Mouse (Mus musculus) embryonic facial prominence, embryonic 11.5 days (tissue): ENCODE results near the gene Tmem262. TPM values are rescaled to one million over a fixed set of nuclear protein-coding genes. Genes with fewer than 3 reads are reported as not detected.
"Not testable (repeated sequence)": the region's sequence is repeated elsewhere in the genome, so short reads cannot be mapped to it uniquely, and the experiment has no call there.

Source experiments
- ATAC-seq: fragments of 200-750 bp; cut with Nextera tagmentation; replicated peaks from 2 replicates; pipeline ENCODE4 v1.8.0; 2017; ENCODE audit warnings: low read depth; ENCODE audit not compliant: insufficient number of reproducible peaks, low FRiP score, low TSS enrichment
- DNase-seq: peaks from one replicate; pipeline ENCODE4 v3.0.0-alpha.2; 2015; ENCODE audit warnings: low spot score
- H3K27ac ChIP-seq: fragments of 300-500 bp; sonication (generic); replicated peaks from 2 replicates; pipeline ENCODE4 v1.5.1; 2014; ENCODE audit warnings: mild to moderate bottlenecking, low read depth, low read length, control low read depth
- H3K27me3 ChIP-seq: fragments of 300-500 bp; sonication (generic); 2 replicates; pipeline ENCODE4 v1.6.1; 2014; ENCODE audit warnings: mild to moderate bottlenecking, low read length, moderate library complexity, mixed read lengths; ENCODE audit not compliant: control insufficient read depth, insufficient read depth
- H3K36me3 ChIP-seq: fragments of 300-500 bp; sonication (generic); replicated peaks from 2 replicates; pipeline ENCODE4 v1.6.1; 2014; ENCODE audit warnings: low read depth, mild to moderate bottlenecking, low read length, moderate library complexity, mixed read lengths; ENCODE audit not compliant: control insufficient read depth, insufficient read depth
- H3K4me1 ChIP-seq: fragments of 300-500 bp; sonication (generic); 2 replicates; pipeline ENCODE4 v1.6.1; 2014; ENCODE audit warnings: low read length, mixed read lengths; ENCODE audit not compliant: control insufficient read depth, insufficient read depth
- H3K4me2 ChIP-seq: fragments of 300-500 bp; sonication (generic); 2 replicates; pipeline ENCODE4 v1.6.1; 2014; ENCODE audit warnings: low read depth, mild to moderate bottlenecking, control low read depth, low read length, moderate library complexity
- H3K4me3 ChIP-seq: fragments of 300-500 bp; sonication (generic); 2 replicates; pipeline ENCODE4 v1.5.1; 2014; ENCODE audit warnings: low read depth, low read length, control low read depth
- H3K9ac ChIP-seq: fragments of 300-500 bp; sonication (generic); replicated peaks from 2 replicates; pipeline ENCODE4 v1.6.1; 2014; ENCODE audit warnings: mild to moderate bottlenecking, control low read depth, low read length
- H3K9me3 ChIP-seq: fragments of 300-500 bp; sonication (generic); replicated peaks from 2 replicates; pipeline ENCODE4 v1.6.1; 2016; ENCODE audit warnings: mild to moderate bottlenecking, low read length, inconsistent platforms, mixed read lengths; ENCODE audit not compliant: control insufficient read depth
- WGBS: fragments of 180-500 bp; shearing (Covaris S2); extraction: QIAGEN DNeasy Blood & Tissue Kit; methylation state at CpG from one replicate; pipeline ENCODE4 v1.1.7; 2014; 5-methylcytosine and 5-hydroxymethylcytosine counted together
- polyA plus RNA-seq: library from polyadenylated mRNA; unstranded; fragments of >200 nt; fragmentation: Nextera tagmentation; extraction: Ambion mirVana; gene quantifications from 2 replicates; pipeline ENCODE4 v1.2.1, GENCODE M21; 2014

The Tmem262 gene
- not detected in 2 replicates for polyA plus RNA-seq

DNA sequence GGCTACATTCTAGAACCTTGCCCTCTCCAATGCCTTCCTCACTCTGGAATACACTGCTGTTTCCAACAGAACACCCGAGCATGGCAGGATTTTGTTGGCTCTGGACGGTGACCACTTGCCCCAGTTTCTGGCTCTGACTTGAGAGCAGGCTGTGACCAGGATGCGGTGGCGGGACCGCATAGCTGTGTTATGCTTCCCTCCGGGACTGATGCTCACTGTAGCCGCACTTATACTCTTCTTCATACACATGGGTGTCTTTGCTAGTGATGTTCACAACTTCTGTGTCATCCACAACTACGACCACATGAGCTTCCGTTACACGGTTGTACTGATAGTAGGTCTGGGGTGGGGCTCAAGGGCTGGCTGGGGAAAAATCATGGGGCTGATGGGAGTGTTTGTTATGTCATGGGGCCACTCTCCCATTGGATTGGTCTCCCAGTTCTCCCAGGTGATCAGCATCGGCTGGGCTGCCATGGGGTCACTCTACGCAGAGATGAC is at the start of gene Tmem262:
TSS of gene Tmem262 (plus strand) at position 51 of the 498 bp plus-strand sequence.
- no peak within 1 kb of the TSS; the same call in 1 of the 2 replicates for H3K9ac ChIP-seq
- H3K27me3 ChIP-seq: no peaks in the 10 kb centered on the region
- DNase-seq (no peak), ATAC-seq (no peak)
- H3K4me1 ChIP-seq: no peaks in the 10 kb centered on the region
- H3K36me3 ChIP-seq: peaks cover 3% of the 10 kb centered on the region; the same call in 1 of the 2 replicates
- H3K4me2 ChIP-seq: no peak within 1 kb of the TSS; the same call in 1 of the 2 replicates
- H3K9me3 ChIP-seq: no peaks in the 10 kb centered on the region
- H3K4me3 ChIP-seq: no peak within 1 kb of the TSS
- no peak within 1 kb of the TSS for H3K27ac ChIP-seq
- 92% methylated on average over 12 of the region's 12 CpGs for WGBS

DNA sequence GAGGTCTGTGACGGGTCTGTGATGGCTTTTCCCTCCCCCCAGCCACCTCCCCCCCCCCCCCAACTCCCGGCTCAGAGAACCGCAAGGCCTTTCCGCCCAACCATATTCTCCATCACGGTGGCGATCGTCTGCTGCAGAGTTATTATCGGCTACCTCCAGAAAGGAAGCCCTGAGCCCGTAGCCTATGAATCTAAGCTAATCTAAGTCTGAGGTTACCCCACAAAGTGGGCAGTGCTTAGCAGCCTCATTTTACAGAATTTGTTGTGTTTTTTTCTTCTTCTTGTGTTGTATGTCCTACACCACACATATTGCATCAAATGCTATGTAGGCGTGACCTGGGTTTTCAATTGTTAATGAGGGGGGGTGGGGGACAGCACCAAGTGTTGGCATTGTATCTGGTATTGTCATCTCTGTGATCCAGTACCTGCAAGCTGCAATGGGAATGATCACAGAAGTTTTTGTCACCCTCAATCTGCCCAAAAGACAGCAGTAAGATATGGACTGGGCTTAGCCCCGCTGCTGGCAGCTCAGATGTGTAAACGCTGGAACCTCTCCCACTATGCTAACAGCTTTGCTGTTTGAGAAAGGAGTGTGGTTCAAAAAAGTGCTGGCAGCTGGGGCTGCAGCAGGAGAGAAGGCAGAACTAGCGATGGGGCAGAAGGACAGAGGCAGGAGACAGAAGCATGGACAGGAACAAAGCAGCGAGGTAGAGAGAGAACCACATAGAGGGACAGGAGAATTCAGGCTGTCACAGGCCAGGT is 49.1 kb upstream of the Tmem262 start:
- Histone ChIP-seq H3K4me3 (no peak overlapping the region), H3K36me3 (no peaks in the 10 kb centered on the region), H3K9me3 (no peaks in the 10 kb centered on the region), H3K27ac (no peak overlapping the region), H3K4me1 (no peaks in the 10 kb centered on the region), H3K4me2 (no peak overlapping the region), H3K27me3 (no peaks in the 10 kb centered on the region), H3K9ac (no peak overlapping the region)
- DNase-seq (no peak), ATAC-seq (no peak)
- WGBS: 70% methylated on average over 14 of the region's 14 CpGs

DNA sequence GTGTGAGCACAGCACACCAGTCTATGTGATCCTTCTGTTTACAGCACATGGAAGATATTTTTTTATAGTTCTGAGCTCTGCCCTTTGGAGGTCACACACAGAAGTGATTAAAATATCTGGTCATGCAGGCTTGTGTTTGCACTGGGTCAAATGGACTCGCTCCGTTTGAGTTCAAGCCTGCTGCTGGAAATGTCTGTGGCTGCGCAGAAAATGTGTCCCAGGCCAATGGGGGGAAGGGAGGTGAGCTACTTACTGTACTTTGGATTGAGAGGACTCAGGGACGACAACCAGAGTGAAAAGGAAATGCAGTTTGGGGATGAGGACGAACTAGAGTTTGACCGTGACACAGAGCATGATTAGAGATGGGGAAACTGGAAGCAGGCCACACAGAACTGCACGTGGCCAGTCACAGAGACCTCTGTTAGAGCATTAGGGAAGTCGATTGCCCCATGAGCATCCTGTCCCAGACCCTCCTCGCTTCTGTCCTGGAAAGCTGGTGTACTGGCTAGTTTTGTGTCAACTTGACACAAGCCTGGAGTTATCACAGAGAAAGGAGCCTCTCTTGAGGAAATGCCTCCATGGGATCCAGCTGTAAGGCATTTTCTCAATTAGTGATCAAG is 43.8 kb upstream of the Tmem262 start:
- H3K27ac ChIP-seq: no peak overlapping the region
- no peak overlapping the region for H3K4me3 ChIP-seq
- 75% methylated on average over 9 of the region's 9 CpGs for WGBS
- no peak overlapping the region for H3K9ac ChIP-seq
- ATAC-seq (no peak), DNase-seq (no peak)
- no peak overlapping the region for H3K4me2 ChIP-seq
- H3K27me3 ChIP-seq: no peaks in the 10 kb centered on the region
- H3K36me3 ChIP-seq: no peaks in the 10 kb centered on the region
- no peaks in the 10 kb centered on the region for H3K9me3 ChIP-seq
- H3K4me1 ChIP-seq: no peaks in the 10 kb centered on the region

DNA sequence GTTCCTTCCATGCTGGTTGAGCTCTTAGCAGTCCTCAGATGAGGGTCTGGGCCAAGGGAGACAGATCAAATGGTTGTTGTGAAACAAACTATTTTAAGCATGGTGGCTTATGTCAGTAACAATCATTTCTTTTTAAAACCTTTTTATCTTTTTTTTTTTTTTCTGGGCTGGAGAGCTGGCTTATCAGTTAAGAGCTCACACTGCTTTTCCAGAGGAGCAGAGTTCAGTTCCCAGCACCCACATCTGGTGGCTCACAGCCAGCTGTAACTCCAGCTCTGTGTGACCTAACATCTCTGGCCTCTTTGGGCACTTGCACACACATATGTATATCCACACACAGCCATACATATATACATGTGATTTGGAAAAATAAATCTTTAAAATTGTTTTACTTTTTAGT is 42.1 kb upstream of the Tmem262 start:
- H3K27me3 ChIP-seq: no peaks in the 10 kb centered on the region
- DNase-seq (no peak), ATAC-seq (no peak)
- no peak overlapping the region for H3K9ac ChIP-seq
- H3K4me2 ChIP-seq: no peak overlapping the region
- no peaks in the 10 kb centered on the region for H3K36me3 ChIP-seq
- no peak overlapping the region for H3K27ac ChIP-seq
- no peaks in the 10 kb centered on the region for H3K4me1 ChIP-seq
- H3K9me3 ChIP-seq: no peaks in the 10 kb centered on the region
- no peak overlapping the region for H3K4me3 ChIP-seq

DNA sequence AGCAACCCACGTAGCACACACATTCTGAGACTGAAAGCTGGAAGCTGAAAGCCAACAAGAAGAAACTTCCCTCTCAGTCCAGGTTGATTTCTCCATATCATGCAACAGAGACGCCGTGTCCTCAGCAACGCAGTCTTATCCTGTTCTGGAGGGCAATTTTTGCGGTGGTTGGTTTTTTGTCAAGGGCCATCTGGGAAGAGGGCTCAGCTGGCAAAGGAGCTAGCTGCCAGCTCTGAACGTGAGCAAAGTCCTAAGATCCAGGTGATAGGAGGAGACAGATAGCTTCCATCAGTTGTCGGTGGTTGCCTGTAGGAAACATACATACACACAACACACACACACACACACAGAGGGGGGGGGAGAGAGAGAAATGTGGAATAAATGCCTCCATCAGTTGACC is 41.5 kb upstream of the Tmem262 start:
- no peak overlapping the region for H3K4me2 ChIP-seq
- no peaks in the 10 kb centered on the region for H3K9me3 ChIP-seq
- H3K4me3 ChIP-seq: no peak overlapping the region
- 85% methylated on average over 7 of the region's 7 CpGs for WGBS
- no peak for DNase-seq
- H3K4me1 ChIP-seq: no peaks in the 10 kb centered on the region
- no peak for ATAC-seq
- no peaks in the 10 kb centered on the region for H3K27me3 ChIP-seq
- H3K36me3 ChIP-seq: no peaks in the 10 kb centered on the region
- no peak overlapping the region for H3K27ac ChIP-seq
- H3K9ac ChIP-seq: no peak overlapping the region

DNA sequence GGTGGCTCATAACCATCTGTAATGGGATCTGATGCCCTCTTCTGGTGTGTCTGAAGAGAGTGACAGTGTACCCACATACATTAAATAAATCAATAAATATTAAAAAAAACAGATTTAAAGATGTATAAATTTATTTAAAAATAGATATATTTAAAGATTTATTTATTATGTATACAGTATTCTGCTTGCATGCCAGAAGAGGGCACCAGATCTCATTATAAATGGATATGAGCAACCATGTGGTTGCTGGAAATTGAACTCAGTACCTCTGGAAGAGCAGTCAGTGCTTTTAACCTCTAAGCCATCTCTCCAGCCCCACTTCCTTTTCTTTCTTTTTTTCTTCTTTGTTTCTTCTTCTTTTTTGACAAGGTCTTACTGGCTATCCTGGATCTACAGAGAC is 39.8 kb upstream of the Tmem262 start:
- no peak overlapping the region for H3K4me3 ChIP-seq
- H3K4me2 ChIP-seq: no peak overlapping the region
- H3K27ac ChIP-seq: no peak overlapping the region
- no peak for DNase-seq
- no peaks in the 10 kb centered on the region for H3K27me3 ChIP-seq
- no peaks in the 10 kb centered on the region for H3K36me3 ChIP-seq
- ATAC-seq: no peak
- H3K9ac ChIP-seq: no peak overlapping the region
- H3K9me3 ChIP-seq: no peaks in the 10 kb centered on the region
- no peaks in the 10 kb centered on the region for H3K4me1 ChIP-seq

DNA sequence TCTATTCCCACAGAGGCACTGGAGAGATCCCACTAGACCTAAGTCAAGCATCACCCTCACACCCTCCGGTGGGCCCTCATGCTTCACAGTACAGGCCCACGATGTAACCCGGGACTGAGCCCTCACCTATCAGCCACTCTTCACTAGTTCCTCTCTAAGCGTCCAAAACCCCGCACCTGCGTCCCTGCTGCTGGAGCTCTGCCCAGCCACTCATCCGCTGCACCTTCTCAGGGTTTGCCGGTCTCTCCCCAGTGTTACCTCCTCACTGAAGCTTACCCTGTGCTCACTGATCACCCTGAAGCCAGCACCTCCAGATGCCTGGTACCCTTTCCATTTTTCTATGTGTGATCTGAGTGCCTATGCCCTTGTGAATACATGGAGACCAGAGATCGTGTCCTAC is 37.5 kb upstream of the Tmem262 start:
- no peak for DNase-seq
- Histone ChIP-seq H3K27ac (no peak overlapping the region), H3K9ac (no peak overlapping the region), H3K4me2 (no peak overlapping the region), H3K9me3 (no peaks in the 10 kb centered on the region), H3K36me3 (no peaks in the 10 kb centered on the region), H3K4me1 (no peaks in the 10 kb centered on the region), H3K27me3 (no peaks in the 10 kb centered on the region), H3K4me3 (no peak overlapping the region)
- ATAC-seq: no peak
- 83% methylated on average over 9 of the region's 9 CpGs for WGBS

DNA sequence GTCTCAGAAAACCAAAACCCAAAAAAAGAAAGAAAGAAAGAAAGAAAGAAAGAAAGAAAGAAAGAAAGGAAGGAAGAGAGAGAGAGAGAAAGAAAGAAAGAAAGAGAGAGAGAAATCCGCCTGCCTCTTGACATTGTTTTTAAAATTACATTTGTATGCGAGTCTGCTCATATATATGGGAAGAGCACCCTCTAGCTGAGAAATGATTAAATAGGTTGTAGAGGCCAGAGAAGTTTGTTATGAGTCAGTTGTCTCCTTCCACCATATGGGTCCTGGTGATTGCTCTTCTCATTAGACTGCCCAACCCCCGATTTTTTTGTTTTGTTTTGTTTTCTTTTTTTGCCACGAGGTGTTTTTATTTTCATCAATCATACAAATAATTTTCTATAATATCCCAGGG is 35.7 kb upstream of the Tmem262 start:
- H3K27ac ChIP-seq, H3K4me2 ChIP-seq: not testable (repeated sequence)

More for the DNA sequence above, 35.7 kb upstream of the Tmem262 start:
- DNase-seq: peak; percentile 47
- not testable (repeated sequence) for ATAC-seq, H3K9ac ChIP-seq, H3K4me1 ChIP-seq, H3K27me3 ChIP-seq, H3K4me3 ChIP-seq, H3K36me3 ChIP-seq, H3K9me3 ChIP-seq
- 71% methylated on average over 4 of the region's 4 CpGs for WGBS
